Mouse (Mus musculus) limb, embryonic 14.5 days (tissue): ENCODE results near the gene Rara. TPM values are rescaled to one million over a fixed set of nuclear protein-coding genes. Genes with fewer than 3 reads are reported as not detected.

Experiments used
- ATAC-seq: fragments of 200-750 bp; cut with Nextera tagmentation; 2 replicates; pipeline ENCODE4 v1.8.0; 2017; ENCODE audit warnings: low read depth, moderate number of reproducible peaks, moderate TSS enrichment; ENCODE audit not compliant: low FRiP score
- DNase-seq: peaks from one replicate; pipeline ENCODE4 v3.0.0-alpha.2; 2015; ENCODE audit warnings: low spot score
- H3K27ac ChIP-seq: fragments of 300-500 bp; sonication (generic); replicated peaks from 2 replicates; pipeline ENCODE4 v1.5.1; 2014; ENCODE audit warnings: low read depth, mild to moderate bottlenecking, low read length, moderate library complexity, mixed read lengths
- H3K27me3 ChIP-seq: fragments of 300-500 bp; sonication (generic); 2 replicates; pipeline ENCODE4 v1.6.1; 2014; ENCODE audit warnings: low read length, mixed read lengths; ENCODE audit not compliant: control insufficient read depth, insufficient read depth
- H3K36me3 ChIP-seq: fragments of 300-500 bp; sonication (generic); 2 replicates; pipeline ENCODE4 v1.6.1; 2014; ENCODE audit warnings: mild to moderate bottlenecking, low read length, moderate library complexity, mixed read lengths; ENCODE audit not compliant: control insufficient read depth, insufficient read depth
- H3K4me1 ChIP-seq: fragments of 300-500 bp; sonication (generic); 2 replicates; pipeline ENCODE4 v1.6.1; 2014; ENCODE audit warnings: antibody characterized with exemption, low read length, mixed read lengths; ENCODE audit not compliant: control insufficient read depth, insufficient read depth
- H3K4me2 ChIP-seq: fragments of 300-500 bp; sonication (generic); replicated peaks from 2 replicates; pipeline ENCODE4 v1.6.1; 2014; ENCODE audit warnings: low read depth, mild to moderate bottlenecking, low read length, moderate library complexity; ENCODE audit not compliant: severe bottlenecking
- H3K4me3 ChIP-seq: fragments of 300-500 bp; sonication (generic); replicated peaks from 2 replicates; pipeline ENCODE4 v1.5.1; 2014; ENCODE audit warnings: low read length
- H3K9ac ChIP-seq: fragments of 300-500 bp; sonication (generic); 2 replicates; pipeline ENCODE4 v1.6.1; 2014; ENCODE audit warnings: mild to moderate bottlenecking, low read depth, low read length, moderate library complexity; ENCODE audit not compliant: severe bottlenecking
- H3K9me3 ChIP-seq: fragments of 300-500 bp; sonication (generic); 2 replicates; pipeline ENCODE4 v1.6.1; 2016; ENCODE audit warnings: low read length; ENCODE audit not compliant: control insufficient read depth
- POLR2A ChIP-seq: fragments of 200-500 bp; IDR thresholded peaks from 2 replicates; pipeline ENCODE4 v1.8.0; 2012; ENCODE audit warnings: inconsistent platforms, mild to moderate bottlenecking, moderate library complexity, borderline replicate concordance; ENCODE audit not compliant: insufficient read depth, insufficient read length; ENCODE audit errors: extremely low read depth
- WGBS: fragments of 180-500 bp; shearing (Covaris S2); extraction: QIAGEN DNeasy Blood & Tissue Kit; methylation state at CpG from one replicate; pipeline ENCODE4 v1.1.7; 2014; 5-methylcytosine and 5-hydroxymethylcytosine counted together
- polyA plus RNA-seq, 2 experiments: library from polyadenylated mRNA; depleted of rRNA in 1 of 2; stranded (reverse) in 1 of 2; unstranded in 1 of 2; fragments of >200 nt; fragmentation: Nextera tagmentation in 1 of 2; extraction: Ambion mirVana in 1 of 2; gene quantifications; 2 replicates each; pipeline versions ENCODE4 v1.2.1 to v1.2.3; 2012 to 2014

The Rara gene
- polyA plus RNA-seq, 2 experiments, result 39.8 to 52.4 TPM

GRCm38 (mm10) chr11:98998776-98999175 is 71.2 kb downstream of the Rara start:
- ATAC-seq (no peak), DNase-seq (no peak)
- Histone ChIP-seq H3K27ac (no peak overlapping the region), H3K27me3 (no peaks in the 10 kb centered on the region), H3K9me3 (no peaks in the 10 kb centered on the region), H3K4me1 (no peaks in the 10 kb centered on the region), H3K4me3 (no peak overlapping the region), H3K36me3 (peaks cover 94% of the 10 kb centered on the region), H3K9ac (no peak overlapping the region), H3K4me2 (no peak overlapping the region)
- no peak for TF ChIP-seq POLR2A

GRCm38 (mm10) chr11:98999243-98999642 is 71.6 kb downstream of the Rara start:
- Histone ChIP-seq H3K36me3 (peaks cover 94% of the 10 kb centered on the region), H3K4me2 (no peak overlapping the region), H3K9me3 (no peaks in the 10 kb centered on the region), H3K4me3 (no peak overlapping the region), H3K9ac (no peak overlapping the region), H3K27ac (no peak overlapping the region), H3K27me3 (no peaks in the 10 kb centered on the region), H3K4me1 (no peaks in the 10 kb centered on the region)
- TF ChIP-seq POLR2A, result no peak
- no peak for DNase-seq
- WGBS, result 85% methylated on average over 11 of the region's 11 CpGs
- ATAC-seq, result no peak

GRCm38 (mm10) chr11:99006788-99007187 is 79.2 kb downstream of the Rara start:
- WGBS, result 95% methylated on average over 9 of the region's 9 CpGs
- Histone ChIP-seq H3K4me1 (no peaks in the 10 kb centered on the region), H3K4me3 (no peak overlapping the region), H3K27me3 (no peaks in the 10 kb centered on the region), H3K9ac (no peak overlapping the region), H3K36me3 (peaks cover 86% of the 10 kb centered on the region), H3K4me2 (no peak overlapping the region), H3K27ac (no peak overlapping the region), H3K9me3 (no peaks in the 10 kb centered on the region)
- ATAC-seq (no peak), DNase-seq (no peak)
- no peak for TF ChIP-seq POLR2A

GRCm38 (mm10) chr11:99010124-99010523 is 82.5 kb downstream of the Rara start:
- Histone ChIP-seq H3K27me3 (no peaks in the 10 kb centered on the region), H3K4me3 (no peak overlapping the region), H3K9ac (no peak overlapping the region), H3K27ac (no peak overlapping the region), H3K36me3 (peaks cover 88% of the 10 kb centered on the region), H3K4me1 (no peaks in the 10 kb centered on the region), H3K4me2 (no peak overlapping the region), H3K9me3 (no peaks in the 10 kb centered on the region)
- ATAC-seq (no peak), DNase-seq (no peak)
- 93% methylated on average over 4 of the region's 4 CpGs for WGBS
- no peak for TF ChIP-seq POLR2A

GRCm38 (mm10) chr11:99010706-99011105 is 83.1 kb downstream of the Rara start:
- WGBS, result 94% methylated on average over 5 of the region's 5 CpGs
- no peak for TF ChIP-seq POLR2A
- Histone ChIP-seq H3K27ac (no peak overlapping the region), H3K9me3 (no peaks in the 10 kb centered on the region), H3K4me1 (no peaks in the 10 kb centered on the region), H3K4me2 (no peak overlapping the region), H3K4me3 (no peak overlapping the region), H3K27me3 (no peaks in the 10 kb centered on the region), H3K36me3 (peaks cover 88% of the 10 kb centered on the region), H3K9ac (no peak overlapping the region)
- no peak for DNase-seq
- no peak for ATAC-seq

GRCm38 (mm10) chr11:99013856-99014255 is 86.2 kb downstream of the Rara start:
- Histone ChIP-seq H3K4me1 (no peaks in the 10 kb centered on the region), H3K27ac (no peak overlapping the region), H3K4me3 (no peak overlapping the region), H3K9ac (no peak overlapping the region), H3K27me3 (no peaks in the 10 kb centered on the region), H3K36me3 (peaks cover 96% of the 10 kb centered on the region), H3K9me3 (no peaks in the 10 kb centered on the region), H3K4me2 (no peak overlapping the region)
- no peak for TF ChIP-seq POLR2A
- WGBS, result 100% methylated on average over 1 of the region's 1 CpGs
- ATAC-seq (no peak), DNase-seq (no peak)
